Mouse (Mus musculus): ENCODE results near the gene Uts2r. TPM values are rescaled to one million over a fixed set of nuclear protein-coding genes. Genes with fewer than 3 reads are reported as not detected.

The Uts2r gene
- total and polyA plus RNA-seq, 2 experiments from 2014 or later = not detected

- no peaks in the 10 kb centered on the region for H3K36me3 ChIP-seq (replicated peaks; ENCODE audit: control insufficient read depth, insufficient read depth, low read length)
- TF ChIP-seq CTCF (IDR thresholded peaks at IDR 0.05; ENCODE audit: low read depth) = no peak
- no peak for TF ChIP-seq EP300 (IDR thresholded peaks at IDR 0.05; ENCODE audit: low read depth)
- no peak overlapping the region for H3K4me2 ChIP-seq (ENCODE audit: low read depth, low read length)
- DNase-seq (ENCODE audit: low spot score) = no peak
- 77% methylated on average over 5 of the region's 5 CpGs for WGBS
- no peaks in the 10 kb centered on the region for H3K9me3 ChIP-seq (replicated peaks; ENCODE audit: control insufficient read depth, low read length)
- no peak overlapping the region for H3K9ac ChIP-seq (replicated peaks; ENCODE audit: low read depth, low read length)
- 0 out of 2 replicates have a peak, but pooled peaks cover 4% of the 10 kb centered on the region for H3K4me1 ChIP-seq (ENCODE audit: control insufficient read depth, insufficient read depth)
- H3K27ac ChIP-seq (ENCODE audit: low read depth) = no peak overlapping the region
- H3K27me3 ChIP-seq (ENCODE audit: control insufficient read depth, insufficient read depth, low read length) = no peaks in the 10 kb centered on the region
- ATAC-seq (ENCODE audit: insufficient read depth, low read depth) = no peak
- H3K4me3 ChIP-seq (ENCODE audit: low read depth, low read length) = no peak overlapping the region
Measured at GRCm38 (mm10) chr11:121173203-121173602, 13.1 kb downstream of the Uts2r start.

GRCm38 (mm10) chr11:121174234-121174633, 14.2 kb downstream of the Uts2r start:
- TF ChIP-seq CTCF (IDR thresholded peaks at IDR 0.05; ENCODE audit: low read depth) = no peak
- TF ChIP-seq EP300 (IDR thresholded peaks at IDR 0.05; ENCODE audit: low read depth) = no peak

GRCm38 (mm10) chr11:121176285-121177270, 16.5 kb downstream of the Uts2r start:
- DNase-seq (ENCODE audit: low spot score) (peak; percentile 60), ATAC-seq (ENCODE audit: insufficient read depth, low read depth) (peak; percentile 60; the same call in 1 of the 2 replicates)
- Histone ChIP-seq H3K27ac (ENCODE audit: low read depth) (no peak overlapping the region), H3K4me3 (ENCODE audit: low read depth, low read length) (no peak overlapping the region), H3K36me3 (replicated peaks; ENCODE audit: control insufficient read depth, insufficient read depth, low read length) (no peaks in the 10 kb centered on the region), H3K9ac (replicated peaks; ENCODE audit: low read depth, low read length) (no peak overlapping the region), H3K9me3 (replicated peaks; ENCODE audit: control insufficient read depth, low read length) (no peaks in the 10 kb centered on the region), H3K4me2 (ENCODE audit: low read depth, low read length) (no peak overlapping the region), H3K4me1 (ENCODE audit: control insufficient read depth, insufficient read depth) (0 out of 2 replicates have a peak, but pooled peaks cover 4% of the 10 kb centered on the region), H3K27me3 (ENCODE audit: control insufficient read depth, insufficient read depth, low read length) (no peaks in the 10 kb centered on the region)
- WGBS = 57% methylated on average over 12 of the region's 12 CpGs
- no peak for TF ChIP-seq EP300 (IDR thresholded peaks at IDR 0.05; ENCODE audit: low read depth)
- peak; percentile 87 for TF ChIP-seq CTCF (IDR thresholded peaks at IDR 0.05; ENCODE audit: low read depth)

More at GRCm38 (mm10) chr11:121174234-121174633, 14.2 kb downstream of the Uts2r start:
- H3K4me1 ChIP-seq (ENCODE audit: control insufficient read depth, insufficient read depth) = 0 out of 2 replicates have a peak, but pooled peaks cover 4% of the 10 kb centered on the region
- WGBS = 50% methylated on average over 3 of the region's 3 CpGs
- H3K27ac ChIP-seq (ENCODE audit: low read depth) = no peak overlapping the region
- ATAC-seq (ENCODE audit: insufficient read depth, low read depth) (no peak), DNase-seq (ENCODE audit: low spot score) (no peak)
- no peak overlapping the region for H3K9ac ChIP-seq (replicated peaks; ENCODE audit: low read depth, low read length)
- no peaks in the 10 kb centered on the region for H3K27me3 ChIP-seq (ENCODE audit: control insufficient read depth, insufficient read depth, low read length)
- H3K9me3 ChIP-seq (replicated peaks; ENCODE audit: control insufficient read depth, low read length) = no peaks in the 10 kb centered on the region
- no peaks in the 10 kb centered on the region for H3K36me3 ChIP-seq (replicated peaks; ENCODE audit: control insufficient read depth, insufficient read depth, low read length)
- H3K4me3 ChIP-seq (ENCODE audit: low read depth, low read length) = no peak overlapping the region
- H3K4me2 ChIP-seq (ENCODE audit: low read depth, low read length) = no peak overlapping the region

- Histone ChIP-seq H3K9ac (replicated peaks; ENCODE audit: low read depth, low read length) (no peak overlapping the region), H3K4me3 (ENCODE audit: low read depth, low read length) (no peak overlapping the region), H3K4me2 (ENCODE audit: low read depth, low read length) (no peak overlapping the region), H3K27me3 (ENCODE audit: control insufficient read depth, insufficient read depth, low read length) (no peaks in the 10 kb centered on the region), H3K4me1 (ENCODE audit: control insufficient read depth, insufficient read depth) (no peaks in the 10 kb centered on the region), H3K36me3 (replicated peaks; ENCODE audit: control insufficient read depth, insufficient read depth, low read length) (no peaks in the 10 kb centered on the region; the same call in 1 of the 2 replicates), H3K27ac (ENCODE audit: low read depth) (no peak overlapping the region), H3K9me3 (replicated peaks; ENCODE audit: control insufficient read depth, low read length) (no peaks in the 10 kb centered on the region)
- DNase-seq (ENCODE audit: low spot score) (no peak), ATAC-seq (ENCODE audit: insufficient read depth, low read depth) (no peak)
- no peak for TF ChIP-seq CTCF (IDR thresholded peaks at IDR 0.05; ENCODE audit: low read depth)
- TF ChIP-seq EP300 (IDR thresholded peaks at IDR 0.05; ENCODE audit: low read depth) = no peak
- 58% methylated on average over 3 of the region's 3 CpGs for WGBS
Measured at GRCm38 (mm10) chr11:121189681-121190080, 29.6 kb downstream of the Uts2r start.

GRCm38 (mm10) chr11:121192742-121193141, 32.7 kb downstream of the Uts2r start:
- ATAC-seq (ENCODE audit: insufficient read depth, low read depth) = no peak
- WGBS = 59% methylated on average over 2 of the region's 2 CpGs

More at GRCm38 (mm10) chr11:121192742-121193141, 32.7 kb downstream of the Uts2r start:
- H3K4me2 ChIP-seq (ENCODE audit: low read depth, low read length) = no peak overlapping the region
- H3K27me3 ChIP-seq (ENCODE audit: control insufficient read depth, insufficient read depth, low read length) = no peaks in the 10 kb centered on the region
- H3K9ac ChIP-seq (replicated peaks; ENCODE audit: low read depth, low read length) = no peak overlapping the region
- no peak for DNase-seq (ENCODE audit: low spot score)
- TF ChIP-seq EP300 (IDR thresholded peaks at IDR 0.05; ENCODE audit: low read depth) (no peak), CTCF (IDR thresholded peaks at IDR 0.05; ENCODE audit: low read depth) (no peak)
- no peaks in the 10 kb centered on the region for H3K4me1 ChIP-seq (ENCODE audit: control insufficient read depth, insufficient read depth)
- no peak overlapping the region for H3K27ac ChIP-seq (ENCODE audit: low read depth)
- peaks cover 5% of the 10 kb centered on the region for H3K36me3 ChIP-seq (replicated peaks; ENCODE audit: control insufficient read depth, insufficient read depth, low read length)
- H3K4me3 ChIP-seq (ENCODE audit: low read depth, low read length) = no peak overlapping the region
- no peaks in the 10 kb centered on the region for H3K9me3 ChIP-seq (replicated peaks; ENCODE audit: control insufficient read depth, low read length)
